Mouse (Mus musculus) liver, embryonic 14.5 days (tissue): ENCODE results near the gene Crebl2. TPM values are rescaled to one million over a fixed set of nuclear protein-coding genes. Genes with fewer than 3 reads are reported as not detected.

Source experiments
- ATAC-seq: fragments of 200-750 bp; cut with Nextera tagmentation; 2 replicates; pipeline ENCODE4 v1.8.0; 2017; ENCODE audit warnings: moderate number of reproducible peaks, mild to moderate bottlenecking, moderate library complexity; ENCODE audit not compliant: insufficient read depth
- DNase-seq, 3 experiments: peaks; one replicate each; pipeline ENCODE4 v3.0.0-alpha.2; 2012 to 2013; ENCODE audit warnings: low read depth in 3 of 3, low spot score in 3 of 3
- H3K27ac ChIP-seq: fragments of 300-500 bp; sonication (generic); 2 replicates; pipeline ENCODE4 v1.5.1; 2014; ENCODE audit warnings: moderate library complexity, mild to moderate bottlenecking, control low read depth, inconsistent platforms
- H3K27me3 ChIP-seq: fragments of 300-500 bp; sonication (generic); 2 replicates; pipeline ENCODE4 v1.6.1; 2014; ENCODE audit warnings: mild to moderate bottlenecking, low read length, moderate library complexity; ENCODE audit not compliant: control insufficient read depth, insufficient read depth
- H3K36me3 ChIP-seq: fragments of 300-500 bp; sonication (generic); replicated peaks from 2 replicates; pipeline ENCODE4 v1.6.1; 2014; ENCODE audit warnings: low read depth; ENCODE audit not compliant: control insufficient read depth, insufficient read depth
- H3K4me1 ChIP-seq, 2 experiments: fragments of 200-500 bp in 1 of 2; fragments of 300-500 bp in 1 of 2; sonication (generic) in 1 of 2; replicated peaks; 2 replicates each; pipeline ENCODE4 v1.6.1; 2012 to 2014; ENCODE audit warnings: antibody characterized with exemption in 1 of 2, inconsistent platforms in 1 of 2, low read length in 1 of 2; ENCODE audit not compliant: control insufficient read depth in 2 of 2, insufficient read depth in 2 of 2
- H3K4me2 ChIP-seq: fragments of 300-500 bp; sonication (generic); 2 replicates; pipeline ENCODE4 v1.6.1; 2014; ENCODE audit warnings: low read depth, mild to moderate bottlenecking, control low read depth, moderate library complexity
- H3K4me3 ChIP-seq, 2 experiments: fragments of 200-500 bp in 1 of 2; fragments of 300-500 bp in 1 of 2; sonication (generic) in 1 of 2; 2 replicates each; pipeline ENCODE4 v1.5.1; 2012 to 2014; ENCODE audit warnings: low read depth in 2 of 2, low read length in 2 of 2, mild to moderate bottlenecking in 2 of 2, control low read depth in 1 of 2, inconsistent platforms in 1 of 2, moderate library complexity in 1 of 2; ENCODE audit not compliant: insufficient read depth in 1 of 2
- H3K9ac ChIP-seq: fragments of 300-500 bp; sonication (generic); replicated peaks from 2 replicates; pipeline ENCODE4 v1.6.1; 2014; ENCODE audit warnings: mild to moderate bottlenecking, control low read depth, moderate library complexity
- H3K9me3 ChIP-seq: fragments of 300-500 bp; sonication (generic); 2 replicates; pipeline ENCODE4 v1.6.1; 2016; ENCODE audit warnings: low read length, mixed read lengths; ENCODE audit not compliant: control insufficient read depth
- CTCF ChIP-seq: IDR thresholded peaks from 2 replicates; pipeline ENCODE4 v1.5.1; 2016; ENCODE audit warnings: antibody characterized with exemption, low read depth, control low read depth
- EP300 ChIP-seq: IDR thresholded peaks from 2 replicates; pipeline ENCODE4 v1.6.1; 2016; ENCODE audit warnings: antibody characterized with exemption, low read depth
- WGBS: fragments of 180-500 bp; shearing (Covaris S2); extraction: QIAGEN DNeasy Blood & Tissue Kit; methylation state at CpG from one replicate; pipeline ENCODE4 v1.1.7; 2014; ENCODE audit not compliant: insufficient replicate concordance; 5-methylcytosine and 5-hydroxymethylcytosine counted together
- polyA plus RNA-seq, 2 experiments: library from polyadenylated mRNA; depleted of rRNA in 1 of 2; stranded (reverse) in 1 of 2; unstranded in 1 of 2; fragments of >200 nt; fragmentation: Nextera tagmentation in 1 of 2; extraction: Ambion mirVana in 1 of 2; gene quantifications; 2 replicates each; pipeline versions ENCODE4 v1.2.1 to v1.2.3; 2012 to 2014

The Crebl2 gene
- polyA plus RNA-seq, 2 experiments: 1.6 to 2.9 TPM

DNA sequence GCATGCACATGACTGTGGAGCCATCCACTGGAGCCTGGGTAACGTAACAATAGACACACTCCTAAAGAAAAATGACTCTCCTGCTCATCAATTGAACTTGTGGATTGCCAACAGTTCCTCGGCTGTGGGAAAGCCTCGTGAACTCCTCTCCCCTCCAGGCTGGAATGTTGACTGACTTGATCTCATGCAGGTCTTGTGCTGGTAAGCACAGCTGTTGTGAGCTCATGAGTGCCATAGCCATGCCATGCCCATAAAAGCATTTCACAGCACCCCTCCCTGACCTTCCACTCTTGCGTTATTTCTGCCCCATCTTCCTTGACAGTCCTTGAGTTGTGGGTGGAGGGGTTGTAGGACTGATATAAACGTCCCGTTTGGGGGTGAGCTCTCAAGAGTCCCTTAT is 9.5 kb upstream of the Crebl2 start:
- Histone ChIP-seq H3K4me3 (no peak overlapping the region), H3K27me3 (no peaks in the 10 kb centered on the region), H3K27ac (no peak overlapping the region), H3K4me1 (no peaks in the 10 kb centered on the region), H3K9ac (no peak overlapping the region), H3K9me3 (no peaks in the 10 kb centered on the region), H3K36me3 (no peaks in the 10 kb centered on the region), H3K4me2 (no peak overlapping the region)
- ATAC-seq: no peak
- no peak for TF ChIP-seq EP300
- no peak for TF ChIP-seq CTCF
- DNase-seq: no peak
- 51% methylated on average over 6 of the region's 6 CpGs for WGBS

DNA sequence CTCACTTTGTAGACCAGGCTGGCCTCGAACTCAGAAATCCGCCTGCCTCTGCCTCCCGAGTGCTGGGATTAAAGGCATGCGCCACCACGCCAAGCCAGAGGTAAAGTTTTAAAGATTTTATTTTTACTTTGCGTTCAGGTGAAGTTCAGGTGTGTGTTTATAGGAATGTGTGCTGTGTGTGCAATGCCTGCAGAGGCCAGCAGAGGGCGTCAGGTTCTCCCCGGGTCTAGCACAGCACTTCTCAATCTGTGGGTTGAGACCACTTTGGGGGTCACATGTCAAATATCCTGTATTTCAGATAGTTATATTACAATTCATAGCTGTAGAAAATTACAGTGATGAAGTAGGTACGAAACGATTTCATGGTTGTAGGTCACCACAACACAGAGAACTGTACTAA is 7.1 kb upstream of the Crebl2 start:
- Histone ChIP-seq H3K4me3 (no peak overlapping the region), H3K36me3 (no peaks in the 10 kb centered on the region), H3K27ac (no peak overlapping the region), H3K9me3 (no peaks in the 10 kb centered on the region), H3K27me3 (no peaks in the 10 kb centered on the region), H3K4me1 (peaks cover 0 to 2% of the 10 kb centered on the region in 2 experiments; a peak in 1 of 4 replicates), H3K4me2 (no peak overlapping the region), H3K9ac (no peak overlapping the region)
- 56% methylated on average over 10 of the region's 10 CpGs for WGBS
- DNase-seq (no peak), ATAC-seq (no peak)
- TF ChIP-seq EP300 (no peak), CTCF (peak; percentile 88)

DNA sequence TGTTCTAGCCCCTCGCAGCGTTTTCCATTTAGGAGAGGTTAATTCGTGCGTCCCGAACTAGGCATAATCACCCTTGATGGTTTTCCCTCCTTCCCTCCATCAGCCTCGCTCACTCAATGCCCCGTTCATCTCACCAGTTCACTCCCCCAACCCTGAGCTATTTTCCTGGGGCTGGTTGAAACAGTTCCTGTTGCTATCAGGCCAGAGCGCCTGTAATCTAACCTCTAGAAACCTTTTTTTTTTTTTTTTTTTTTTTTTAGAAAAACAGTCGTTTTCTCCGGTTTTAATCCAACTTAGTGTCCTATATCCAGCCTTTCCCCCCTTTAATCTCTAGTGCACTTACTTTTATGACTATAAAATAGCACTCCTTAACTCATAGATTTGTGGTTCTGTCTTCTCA is 822 bp downstream of the Crebl2 start:
- H3K36me3 ChIP-seq: no peaks in the 10 kb centered on the region
- H3K27me3 ChIP-seq: no peaks in the 10 kb centered on the region
- DNase-seq: no peak
- peak overlapping the region; percentile 98 for H3K4me2 ChIP-seq
- H3K27ac ChIP-seq: peak overlapping the region; percentile 80
- TF ChIP-seq EP300 (no peak), CTCF (no peak)
- peak overlapping the region; percentile 91 for H3K9ac ChIP-seq
- WGBS: 3% methylated on average over 10 of the region's 10 CpGs
- no peaks in the 10 kb centered on the region for H3K9me3 ChIP-seq
- no peak for ATAC-seq
- peak overlapping the region; percentile 90 to 93 for H3K4me3 ChIP-seq
- H3K4me1 ChIP-seq: peaks cover 27 to 35% of the 10 kb centered on the region in 2 experiments

DNA sequence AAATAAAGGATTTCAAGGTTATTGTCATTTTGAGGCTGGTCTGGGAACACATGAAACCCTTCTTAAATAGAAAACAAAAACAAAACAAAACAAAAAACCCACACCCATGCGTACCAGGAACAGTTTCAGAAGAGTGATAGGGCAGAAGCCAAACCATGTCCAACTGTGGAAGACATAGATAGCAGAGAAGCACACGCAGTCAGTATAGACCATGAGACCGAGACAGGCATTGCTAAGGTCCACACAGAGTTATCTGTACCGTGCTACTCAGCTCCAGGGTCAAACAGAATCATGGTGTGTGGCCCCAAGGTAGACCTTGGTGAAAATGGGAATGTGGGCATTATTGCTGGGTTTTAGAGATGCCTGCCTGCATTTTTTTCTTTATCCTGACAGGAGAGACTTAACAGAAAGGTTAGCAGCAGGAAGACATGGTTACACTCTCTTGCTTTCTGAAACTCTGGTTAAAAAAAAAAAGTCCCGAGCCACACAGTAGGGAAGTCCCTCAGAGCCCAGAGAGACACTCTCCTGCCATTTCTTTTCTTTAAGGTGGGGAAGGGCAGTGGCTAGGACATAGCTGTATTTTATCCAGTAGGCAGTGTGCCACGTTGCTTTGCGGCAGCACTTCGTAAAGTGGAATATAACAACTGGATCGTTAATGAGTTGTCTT is 4.8 kb downstream of the Crebl2 start:
- Histone ChIP-seq H3K4me2 (peak overlapping the region; percentile 48), H3K9me3 (no peaks in the 10 kb centered on the region), H3K27ac (peak overlapping the region; percentile 58), H3K36me3 (no peaks in the 10 kb centered on the region), H3K27me3 (no peaks in the 10 kb centered on the region), H3K4me1 (peaks cover 22 to 25% of the 10 kb centered on the region in 2 experiments), H3K9ac (peak overlapping the region; percentile 44), H3K4me3 (no peak overlapping the region)
- ATAC-seq: 0 out of 2 replicates have a peak, but pooled peaks have one; percentile 5
- TF ChIP-seq EP300: peak; percentile 66
- TF ChIP-seq CTCF: no peak
- peak in 1 of 3 experiments; percentile 29 for DNase-seq
- 44% methylated on average over 9 of the region's 9 CpGs for WGBS

DNA sequence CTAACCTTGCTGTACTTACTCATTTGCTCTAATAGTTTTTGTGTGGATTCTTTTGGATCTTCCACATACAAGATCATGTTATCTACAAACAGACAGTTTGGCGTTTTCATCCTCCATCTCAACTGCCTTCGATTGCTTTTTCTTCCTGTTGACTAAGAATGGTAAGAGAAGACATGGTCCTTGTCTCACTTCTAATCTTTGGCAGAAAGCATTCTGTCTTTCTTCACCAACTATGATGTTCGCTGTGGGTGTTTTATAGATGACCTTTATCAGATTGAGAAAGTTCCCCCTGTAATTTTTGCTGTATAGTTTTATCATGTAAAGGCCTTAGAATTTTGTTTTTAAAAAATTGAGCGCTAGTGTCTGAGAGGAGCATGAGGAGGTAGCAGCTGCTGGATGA is 8.2 kb downstream of the Crebl2 start:
- DNase-seq: no peak
- no peak overlapping the region for H3K4me2 ChIP-seq
- WGBS: 63% methylated on average over 4 of the region's 4 CpGs

More for the DNA sequence above, 8.2 kb downstream of the Crebl2 start:
- H3K27ac ChIP-seq: no peak overlapping the region
- no peaks in the 10 kb centered on the region for H3K27me3 ChIP-seq
- H3K9me3 ChIP-seq: no peaks in the 10 kb centered on the region
- no peak overlapping the region for H3K4me3 ChIP-seq
- TF ChIP-seq EP300 (no peak), CTCF (no peak)
- no peak for ATAC-seq
- no peak overlapping the region for H3K9ac ChIP-seq
- peaks cover 7 to 20% of the 10 kb centered on the region in 2 experiments for H3K4me1 ChIP-seq
- H3K36me3 ChIP-seq: no peaks in the 10 kb centered on the region
